Mouse (Mus musculus) spleen, adult 2 months (tissue): ENCODE data around the gene Fignl1. TPM values are rescaled to one million over a fixed set of nuclear protein-coding genes. Genes with fewer than 3 reads are reported as not detected.

Experiments used
- DNase-seq, 2 experiments: peaks; one replicate each; pipeline versions ENCODE4 v3.0.0 to v3.0.0-alpha.2; 2012 to 2021; ENCODE audit warnings: low spot score in 2 of 2, low read depth in 1 of 2
- H3K27ac ChIP-seq: fragments of 200-500 bp; 2 replicates; pipeline ENCODE4 v1.5.1; 2012; ENCODE audit warnings: low read length, inconsistent platforms; ENCODE audit not compliant: insufficient read depth
- H3K27me3 ChIP-seq: fragments of 200-500 bp; 2 replicates; pipeline ENCODE4 v1.6.1; 2012; ENCODE audit warnings: mild to moderate bottlenecking, moderate library complexity, low read length, inconsistent platforms; ENCODE audit not compliant: control insufficient read depth, insufficient read depth
- H3K36me3 ChIP-seq: fragments of 200-500 bp; 2 replicates; pipeline ENCODE4 v1.6.1; 2012; ENCODE audit warnings: mild to moderate bottlenecking, low read length, inconsistent platforms; ENCODE audit not compliant: control insufficient read depth, insufficient read depth
- H3K4me1 ChIP-seq: fragments of 200-500 bp; 2 replicates; pipeline ENCODE4 v1.6.1; 2011; ENCODE audit warnings: inconsistent platforms; ENCODE audit not compliant: control insufficient read depth, insufficient read depth, insufficient read length
- H3K4me3 ChIP-seq: fragments of 200-500 bp; 2 replicates; pipeline ENCODE4 v1.5.1; 2011; ENCODE audit warnings: mild to moderate bottlenecking, inconsistent platforms; ENCODE audit not compliant: insufficient read depth, insufficient read length; ENCODE audit errors: extremely low read depth
- CTCF ChIP-seq: fragments of 200-500 bp; IDR thresholded peaks from 2 replicates; pipeline ENCODE4 v1.5.1; 2011; ENCODE audit warnings: mild to moderate bottlenecking, inconsistent platforms; ENCODE audit not compliant: insufficient read depth, insufficient read length, insufficient replicate concordance; ENCODE audit errors: extremely low read depth
- POLR2A ChIP-seq: fragments of 200-500 bp; IDR thresholded peaks from 2 replicates; pipeline ENCODE4 v1.6.1; 2011; ENCODE audit warnings: low read depth, low read length, inconsistent platforms
- WGBS: fragments of 180-500 bp; shearing (Covaris S2); methylation state at CpG from one replicate; pipeline ENCODE4 v1.1.7; 2018; 5-methylcytosine and 5-hydroxymethylcytosine counted together
- polyA plus RNA-seq: library from polyadenylated mRNA; depleted of rRNA; stranded (reverse); fragments of >200 nt; gene quantifications from 2 replicates; pipeline ENCODE4 v1.2.3, GENCODE M21; 2012

The Fignl1 gene
- polyA plus RNA-seq, 1 experiment: 4.0 TPM

DNA sequence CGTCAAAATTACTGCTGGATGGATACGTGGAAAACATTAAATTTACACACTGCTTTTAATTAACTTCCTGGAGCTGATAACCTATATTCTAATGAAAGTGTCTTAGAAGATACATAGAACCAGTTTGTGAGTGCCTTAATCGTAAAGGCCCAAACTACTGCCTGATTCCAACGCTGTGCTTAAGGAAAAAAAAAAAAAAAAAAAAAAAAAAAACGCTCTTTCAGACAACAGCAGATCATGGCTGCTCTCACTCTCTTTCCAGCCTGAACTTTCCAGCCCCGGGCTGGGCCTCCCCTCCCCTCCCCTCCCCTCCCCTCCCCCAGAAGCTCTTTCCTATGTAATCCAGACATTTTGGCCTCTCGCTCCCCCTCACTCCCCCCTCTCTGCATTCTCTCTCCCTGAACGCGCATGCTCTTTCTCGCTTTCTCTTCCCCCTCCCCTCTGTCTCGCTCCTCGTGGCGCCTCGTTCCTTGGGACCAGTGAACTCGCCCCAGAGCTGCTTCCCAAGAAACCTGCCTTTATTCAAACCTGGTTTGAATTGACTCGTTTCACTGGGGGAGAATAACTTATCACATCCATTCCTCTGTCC lies 12.7 kb upstream of the Fignl1 start:
- H3K4me1 ChIP-seq: no peaks in the 10 kb centered on the region
- DNase-seq: no peak
- no peak overlapping the region for H3K27ac ChIP-seq

DNA sequence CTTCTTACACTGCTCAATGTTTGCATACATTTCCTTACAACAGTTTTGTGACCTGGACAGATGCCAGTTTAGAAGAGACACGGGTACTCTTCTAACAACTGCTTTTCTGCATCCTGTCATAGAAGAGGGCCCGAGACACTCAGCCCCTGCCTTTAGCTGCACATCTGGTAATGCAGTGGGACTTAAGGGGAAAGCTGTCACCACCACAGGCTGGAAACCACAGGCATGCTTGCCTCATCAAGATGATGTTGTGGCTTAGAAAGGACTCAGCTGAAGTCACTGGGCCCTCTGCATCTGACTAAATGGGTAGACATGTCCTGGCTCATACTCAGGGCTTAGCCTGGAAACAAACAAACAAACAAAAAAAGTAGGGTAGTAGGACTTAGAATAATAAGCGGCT lies 12.0 kb upstream of the Fignl1 start:
- no peak for DNase-seq
- H3K4me3 ChIP-seq: no peak overlapping the region
- H3K27ac ChIP-seq: no peak overlapping the region
- no peaks in the 10 kb centered on the region for H3K36me3 ChIP-seq
- TF ChIP-seq POLR2A (no peak), CTCF (no peak)
- WGBS: 45% methylated on average over 3 of the region's 3 CpGs
- no peaks in the 10 kb centered on the region for H3K4me1 ChIP-seq
- no peaks in the 10 kb centered on the region for H3K27me3 ChIP-seq

More for the DNA sequence above, 12.7 kb upstream of the Fignl1 start:
- H3K4me3 ChIP-seq: no peak overlapping the region
- WGBS: 79% methylated on average over 16 of the region's 16 CpGs
- TF ChIP-seq POLR2A (no peak), CTCF (no peak)
- H3K36me3 ChIP-seq: no peaks in the 10 kb centered on the region
- no peaks in the 10 kb centered on the region for H3K27me3 ChIP-seq

DNA sequence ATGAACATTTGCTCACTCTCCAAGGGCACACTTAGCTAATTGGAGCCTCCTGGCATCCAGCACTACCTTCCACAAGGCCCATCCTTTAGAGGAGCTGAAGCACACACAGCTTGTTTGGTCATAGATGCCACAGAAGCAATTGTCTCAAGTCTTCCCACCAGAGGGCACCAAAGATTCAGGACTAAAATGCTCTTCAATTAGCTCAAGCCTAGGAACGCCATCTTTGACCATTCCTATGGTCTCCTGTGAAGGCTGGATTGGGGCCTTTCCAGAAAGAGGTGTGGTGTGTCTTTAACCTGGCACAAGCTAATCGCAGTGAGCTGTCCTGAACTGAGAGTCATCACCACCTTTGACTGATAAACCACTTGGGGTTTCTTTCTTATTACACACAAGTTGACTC lies 11.5 kb upstream of the Fignl1 start:
- Histone ChIP-seq H3K4me1 (no peaks in the 10 kb centered on the region), H3K27ac (no peak overlapping the region), H3K27me3 (no peaks in the 10 kb centered on the region), H3K36me3 (no peaks in the 10 kb centered on the region), H3K4me3 (no peak overlapping the region)
- TF ChIP-seq POLR2A (no peak), CTCF (peak; percentile 47; the same call in 1 of the 2 replicates)
- DNase-seq: peak; percentile 59
- WGBS: 12% methylated on average over 2 of the region's 2 CpGs

DNA sequence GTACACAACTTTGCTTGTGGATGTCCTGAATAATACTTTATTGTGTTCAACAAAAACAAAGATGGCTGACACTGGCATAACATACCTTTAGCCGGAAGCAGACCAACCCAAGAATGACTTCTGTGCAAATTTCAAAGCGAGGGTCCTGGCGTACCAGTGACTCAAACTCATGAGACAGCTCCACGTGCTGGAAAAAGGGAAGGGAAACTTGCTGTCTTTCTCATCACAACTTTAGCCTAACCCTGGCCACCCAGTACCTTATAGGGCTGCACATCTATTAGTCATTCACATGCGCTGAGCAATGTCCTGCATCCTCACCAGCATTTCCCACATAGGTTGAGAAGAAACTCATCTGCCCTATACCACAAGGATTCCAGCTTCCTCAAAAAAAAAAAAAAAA lies 10.4 kb upstream of the Fignl1 start:
- no peaks in the 10 kb centered on the region for H3K36me3 ChIP-seq
- H3K4me1 ChIP-seq: no peaks in the 10 kb centered on the region
- 78% methylated on average over 5 of the region's 5 CpGs for WGBS
- H3K27me3 ChIP-seq: no peaks in the 10 kb centered on the region
- TF ChIP-seq POLR2A (no peak), CTCF (no peak)
- no peak overlapping the region for H3K27ac ChIP-seq
- no peak for DNase-seq
- no peak overlapping the region for H3K4me3 ChIP-seq

DNA sequence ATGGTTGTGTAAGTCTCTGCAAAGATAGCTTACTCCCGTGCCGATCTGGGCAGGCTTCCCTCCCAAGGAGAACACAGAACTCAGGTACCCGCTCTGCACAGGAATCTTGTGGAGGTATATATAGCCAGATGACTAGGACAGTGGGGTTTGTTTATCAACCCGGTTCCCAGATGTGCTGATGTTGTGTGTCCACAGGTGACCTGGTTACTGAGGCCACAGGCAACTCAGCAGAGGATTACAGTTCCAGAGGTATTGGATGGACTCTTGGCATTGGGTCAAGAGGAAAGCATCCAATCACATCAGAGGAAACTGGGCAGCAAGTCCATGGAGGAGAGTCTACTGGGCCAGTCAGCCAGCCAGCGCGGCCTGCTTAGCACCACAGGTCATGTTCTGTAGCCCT lies 10.0 kb upstream of the Fignl1 start:
- TF ChIP-seq POLR2A (no peak), CTCF (no peak)
- 92% methylated on average over 6 of the region's 6 CpGs for WGBS
- DNase-seq: no peak
- H3K36me3 ChIP-seq: no peaks in the 10 kb centered on the region
- H3K27ac ChIP-seq: no peak overlapping the region
- no peaks in the 10 kb centered on the region for H3K4me1 ChIP-seq
- no peak overlapping the region for H3K4me3 ChIP-seq
- no peaks in the 10 kb centered on the region for H3K27me3 ChIP-seq

DNA sequence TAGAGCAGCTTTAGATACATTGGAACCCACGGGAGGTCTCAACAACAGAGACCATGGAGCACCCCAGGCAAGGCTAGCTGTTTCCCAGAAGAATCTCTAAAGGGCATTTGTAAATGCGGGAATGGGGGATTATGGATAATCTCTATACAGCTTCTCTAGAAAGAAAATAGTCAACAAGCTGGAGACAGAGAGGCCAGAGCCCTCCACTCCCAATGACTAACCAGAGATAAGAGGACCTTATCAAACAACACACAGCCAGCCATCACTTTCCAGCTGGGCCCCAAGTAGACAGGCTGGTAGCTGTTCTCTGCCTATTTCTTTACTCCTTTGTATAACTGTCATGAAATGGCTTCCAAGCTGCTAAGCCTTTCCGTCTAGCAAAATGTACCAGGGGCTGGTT lies 7.0 kb upstream of the Fignl1 start:
- no peak for TF ChIP-seq POLR2A
- H3K27ac ChIP-seq: no peak overlapping the region
- H3K36me3 ChIP-seq: no peaks in the 10 kb centered on the region
- 81% methylated on average over 3 of the region's 3 CpGs for WGBS
- no peak for DNase-seq
- H3K4me3 ChIP-seq: no peak overlapping the region
- no peaks in the 10 kb centered on the region for H3K27me3 ChIP-seq
- H3K4me1 ChIP-seq: peaks cover 2% of the 10 kb centered on the region; the same call in 1 of the 2 replicates

DNA sequence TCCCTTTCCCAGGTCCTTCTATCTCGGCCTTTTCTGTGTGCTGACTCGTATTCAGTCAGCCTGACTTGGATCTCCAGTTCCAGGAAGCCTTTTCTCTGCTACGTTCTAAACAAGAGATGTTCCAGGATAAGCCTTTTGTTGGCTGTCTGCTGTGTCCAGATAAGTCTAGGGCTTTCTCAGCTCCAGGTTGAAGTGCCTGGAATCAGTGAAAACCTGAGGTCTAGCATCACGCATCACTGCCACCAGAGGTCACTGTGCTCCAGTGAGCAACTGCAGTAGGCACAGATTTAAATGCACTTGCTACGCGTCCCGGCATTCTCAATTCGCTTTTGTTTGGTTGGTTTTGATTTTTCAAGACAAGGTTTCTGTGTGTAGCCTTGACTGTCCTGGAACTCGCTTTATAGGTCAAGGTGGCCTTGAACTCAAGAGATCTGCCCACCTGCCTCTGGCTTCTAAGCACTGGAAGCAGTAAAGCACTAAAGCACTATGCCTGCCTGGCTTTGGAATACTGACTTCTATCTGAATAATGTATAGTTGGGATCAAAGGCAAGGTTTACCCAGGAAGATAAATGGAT lies 3.2 kb upstream of the Fignl1 start:
- H3K4me3 ChIP-seq: no peak overlapping the region
- DNase-seq: peak; percentile 47 to 66
- no peaks in the 10 kb centered on the region for H3K27me3 ChIP-seq
- no peak overlapping the region for H3K27ac ChIP-seq
- peaks cover 4% of the 10 kb centered on the region; the same call in 1 of the 2 replicates for H3K4me1 ChIP-seq
- TF ChIP-seq CTCF: peak; percentile 77; the same call in 1 of the 2 replicates
- no peak for TF ChIP-seq POLR2A
- 18% methylated on average over 9 of the region's 9 CpGs for WGBS
- H3K36me3 ChIP-seq: no peaks in the 10 kb centered on the region
